Mouse (Mus musculus) mesoderm, embryonic 11.5 days (tissue): ENCODE measurements around the gene Trmt44.

Experiments
- DNase-seq: peaks from one replicate; pipeline ENCODE4 v3.0.0-alpha.2; 2012; ENCODE audit warnings: low read depth, low spot score

The Trmt44 gene

GRCm38 (mm10) chr5:35546127-35546526, 28.7 kb downstream of the Trmt44 start:
- DNase-seq, result no peak

GRCm38 (mm10) chr5:35541059-35541790, 33.6 kb downstream of the Trmt44 start:
- DNase-seq, result no peak

- peak; percentile 72 for DNase-seq
These were observed 34.3 kb downstream of the Trmt44 start for GRCm38 (mm10) chr5:35540555-35540954.

- no peak for DNase-seq
These were observed 35.3 kb downstream of the Trmt44 start for GRCm38 (mm10) chr5:35539576-35539975.

DNA sequence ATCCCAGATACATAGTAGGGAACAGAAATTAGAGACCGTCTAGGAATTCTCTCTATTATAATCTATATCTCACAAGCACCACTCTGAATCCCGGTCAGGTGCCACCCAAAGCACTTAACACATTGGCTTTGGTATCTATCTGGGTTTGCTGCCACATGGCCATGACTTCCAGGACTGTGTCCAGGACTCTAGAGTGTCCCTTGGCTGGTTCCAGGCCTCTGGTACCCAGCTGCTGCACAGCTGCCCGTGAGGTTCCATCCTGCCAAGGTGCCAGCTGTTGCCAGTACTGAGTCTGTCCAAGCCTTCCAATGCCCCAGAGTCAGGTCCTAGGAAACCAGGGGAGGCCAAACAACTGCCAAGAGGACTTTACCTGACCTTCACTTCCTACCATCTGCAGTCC, 36.8 kb downstream of the Trmt44 start:
- no peak for DNase-seq

GRCm38 (mm10) chr5:35537474-35537873, 37.4 kb downstream of the Trmt44 start:
- no peak for DNase-seq

DNA sequence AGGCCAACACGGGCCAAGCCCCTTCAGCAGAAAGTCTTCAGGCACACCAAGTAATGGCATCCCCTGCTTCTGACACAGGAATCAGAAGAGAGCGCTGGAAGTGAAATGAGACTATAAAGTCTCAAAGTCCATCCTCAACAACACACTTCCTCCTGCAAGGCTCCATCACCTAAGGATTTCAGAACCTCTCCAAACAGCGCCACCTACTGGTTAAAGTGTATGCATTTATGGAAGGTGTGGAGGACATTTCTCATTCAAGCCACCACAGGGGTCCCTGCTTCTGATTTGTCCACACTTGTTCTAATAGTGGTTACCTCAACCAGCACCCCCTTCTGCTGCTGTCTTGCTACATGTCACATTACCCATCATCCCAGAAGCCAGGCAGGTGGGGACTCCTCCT, 38.6 kb downstream of the Trmt44 start:
- DNase-seq, result no peak

GRCm38 (mm10) chr5:35531586-35531985, 43.3 kb downstream of the Trmt44 start:
- peak; percentile 74 for DNase-seq

GRCm38 (mm10) chr5:35530442-35530841, 44.4 kb downstream of the Trmt44 start:
- DNase-seq, result peak; percentile 77

DNA sequence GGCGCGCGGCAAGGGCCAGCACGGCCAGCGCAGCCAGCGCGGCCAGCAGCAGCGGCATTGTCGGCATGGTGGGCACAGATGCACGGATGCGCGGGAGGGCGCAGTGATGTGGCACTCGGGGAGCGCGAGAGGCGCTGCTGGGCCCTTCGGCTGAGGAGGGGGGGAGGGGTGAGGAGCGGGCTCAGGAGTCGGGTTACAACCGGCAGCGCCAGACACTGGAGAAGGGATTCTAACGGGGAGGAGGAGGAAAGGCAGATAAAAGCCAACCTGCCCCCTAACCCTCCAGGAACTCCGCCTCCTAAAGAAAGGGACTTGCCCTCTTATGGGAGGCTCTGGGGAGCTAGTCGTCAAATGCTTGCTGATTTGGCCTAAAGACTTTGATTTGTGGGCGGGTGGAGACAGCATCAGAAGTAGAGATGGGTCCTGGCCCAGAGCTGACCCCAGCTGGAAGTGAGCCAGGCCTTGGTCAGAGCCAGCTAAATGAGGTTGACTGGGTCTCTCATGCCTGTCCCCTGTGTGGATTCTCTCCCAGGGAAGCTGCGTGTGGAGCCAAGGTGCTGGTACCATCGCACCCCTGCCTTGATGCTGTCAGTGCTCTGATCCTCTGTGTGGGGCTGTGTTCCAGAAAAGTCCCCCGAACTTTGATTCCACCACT, 49.3 kb downstream of the Trmt44 start, which contains the start of gene Cpz:
Gene Cpz, minus strand, starts transcription at position 230 of the 655 bp plus-strand sequence.
- DNase-seq, result peak; percentile 93

- no peak for DNase-seq
These were observed 50.5 kb downstream of the Trmt44 start for GRCm38 (mm10) chr5:35524381-35524780.

GRCm38 (mm10) chr5:35523735-35524134, 51.1 kb downstream of the Trmt44 start:
- DNase-seq, result peak; percentile 85

GRCm38 (mm10) chr5:35516781-35517180, 58.1 kb downstream of the Trmt44 start:
- no peak for DNase-seq

- DNase-seq, result peak; percentile 82
These were observed 64.3 kb downstream of the Trmt44 start for GRCm38 (mm10) chr5:35510589-35510988.
